Mouse (Mus musculus) embryonic facial prominence, embryonic 12.5 days (tissue): ENCODE data around the gene Gtpbp3. TPM values are rescaled to one million over a fixed set of nuclear protein-coding genes. Genes with fewer than 3 reads are reported as not detected.
"Not testable (repeated sequence)": the region's sequence is repeated elsewhere in the genome, so short reads cannot be mapped to it uniquely, and the experiment has no call there.

ENCODE experiments used
- ATAC-seq: fragments of 200-750 bp; cut with Nextera tagmentation; 2 replicates; pipeline ENCODE4 v1.8.0; 2017; ENCODE audit not compliant: insufficient number of reproducible peaks, insufficient read depth, low FRiP score, low TSS enrichment
- H3K27ac ChIP-seq: fragments of 300-500 bp; sonication (generic); 2 replicates; pipeline ENCODE4 v1.5.1; 2016; ENCODE audit warnings: mild to moderate bottlenecking
- H3K27me3 ChIP-seq: fragments of 300-500 bp; sonication (generic); 2 replicates; pipeline ENCODE4 v1.6.1; 2016; ENCODE audit warnings: mild to moderate bottlenecking, moderate library complexity
- H3K36me3 ChIP-seq: fragments of 300-500 bp; sonication (generic); 2 replicates; pipeline ENCODE4 v1.6.1; 2016; ENCODE audit warnings: mild to moderate bottlenecking
- H3K4me1 ChIP-seq: fragments of 300-500 bp; sonication (generic); 2 replicates; pipeline ENCODE4 v1.6.1; 2016
- H3K4me2 ChIP-seq: fragments of 300-500 bp; sonication (generic); replicated peaks from 2 replicates; pipeline ENCODE4 v1.6.1; 2016; ENCODE audit warnings: mild to moderate bottlenecking, moderate library complexity
- H3K4me3 ChIP-seq: fragments of 300-500 bp; sonication (generic); 2 replicates; pipeline ENCODE4 v1.5.1; 2016; ENCODE audit warnings: mild to moderate bottlenecking
- H3K9ac ChIP-seq: fragments of 300-500 bp; sonication (generic); 2 replicates; pipeline ENCODE4 v1.6.1; 2016; ENCODE audit warnings: mild to moderate bottlenecking, moderate library complexity
- H3K9me3 ChIP-seq: fragments of 300-500 bp; sonication (generic); 2 replicates; pipeline ENCODE4 v1.6.1; 2016; ENCODE audit warnings: mild to moderate bottlenecking, moderate library complexity
- WGBS: fragments of 180-500 bp; shearing (Covaris S2); methylation state at CpG from one replicate; pipeline ENCODE4 v1.1.7; 2016; 5-methylcytosine and 5-hydroxymethylcytosine counted together
- polyA plus RNA-seq: library from polyadenylated mRNA; unstranded; fragments of >200 nt; fragmentation: Nextera tagmentation; extraction: Ambion mirVana; gene quantifications from 2 replicates; pipeline ENCODE4 v1.2.1, GENCODE M21; 2016

The Gtpbp3 gene
- polyA plus RNA-seq, 1 experiment from 2014 or later = 23.0 TPM

GRCm38 (mm10) chr8:71526272-71526671, 38.4 kb downstream of the Gtpbp3 start:
- H3K27ac ChIP-seq = no peak overlapping the region
- no peak overlapping the region for H3K4me3 ChIP-seq

DNA sequence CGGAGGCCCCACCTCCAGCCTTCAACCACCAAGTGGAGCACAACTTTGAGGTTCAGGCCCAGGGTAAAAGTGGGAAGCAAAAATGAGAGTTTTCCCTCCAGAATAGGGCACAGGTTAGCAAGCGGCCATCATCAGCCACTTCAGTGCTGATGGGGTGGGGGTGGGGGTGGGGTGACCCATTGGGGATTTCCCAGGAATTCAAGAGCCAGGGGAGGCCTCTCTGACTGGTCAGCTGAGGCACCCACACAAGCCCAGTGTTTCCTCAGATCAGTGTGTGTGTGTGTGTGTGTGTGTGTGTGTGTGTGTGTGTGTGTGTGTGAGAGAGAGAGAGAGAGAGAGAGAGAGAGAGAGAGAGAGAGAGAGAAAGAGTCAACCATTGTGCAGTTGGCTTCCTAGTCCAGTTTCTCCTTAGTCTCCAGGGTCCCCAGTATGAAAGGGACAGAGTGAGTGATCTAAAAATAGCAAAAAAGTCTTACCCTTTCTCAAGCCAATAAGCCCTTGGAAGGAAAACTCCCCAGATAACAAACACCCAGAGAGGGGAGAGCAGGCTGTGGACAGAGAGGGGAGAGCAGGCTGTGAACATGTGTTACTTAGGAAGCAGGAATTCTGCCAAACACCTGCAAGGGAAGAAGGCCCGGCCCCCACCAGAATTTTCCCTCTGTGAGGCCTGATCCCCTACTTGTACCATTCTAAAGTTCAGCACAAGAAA, 39.4 kb downstream of the Gtpbp3 start:
- peaks cover 38% of the 10 kb centered on the region for H3K27me3 ChIP-seq
- peaks cover 7% of the 10 kb centered on the region; the same call in 1 of the 2 replicates for H3K4me1 ChIP-seq
- 0 out of 2 replicates have a peak overlapping the region, but pooled peaks have one; percentile 25 for H3K27ac ChIP-seq
- no peak overlapping the region for H3K9ac ChIP-seq
- no peaks in the 10 kb centered on the region for H3K36me3 ChIP-seq
- H3K9me3 ChIP-seq = no peaks in the 10 kb centered on the region
- no peak overlapping the region for H3K4me3 ChIP-seq
- ATAC-seq = no peak
- WGBS = 49% methylated on average over 3 of the region's 3 CpGs
- H3K4me2 ChIP-seq = no peak overlapping the region

More at GRCm38 (mm10) chr8:71526272-71526671, 38.4 kb downstream of the Gtpbp3 start:
- Histone ChIP-seq H3K4me2 (no peak overlapping the region), H3K9me3 (no peaks in the 10 kb centered on the region), H3K27me3 (peaks cover 38% of the 10 kb centered on the region), H3K9ac (no peak overlapping the region), H3K4me1 (peaks cover 10% of the 10 kb centered on the region; the same call in 1 of the 2 replicates), H3K36me3 (no peaks in the 10 kb centered on the region)
- WGBS = 8% methylated on average over 6 of the region's 6 CpGs
- no peak for ATAC-seq

DNA sequence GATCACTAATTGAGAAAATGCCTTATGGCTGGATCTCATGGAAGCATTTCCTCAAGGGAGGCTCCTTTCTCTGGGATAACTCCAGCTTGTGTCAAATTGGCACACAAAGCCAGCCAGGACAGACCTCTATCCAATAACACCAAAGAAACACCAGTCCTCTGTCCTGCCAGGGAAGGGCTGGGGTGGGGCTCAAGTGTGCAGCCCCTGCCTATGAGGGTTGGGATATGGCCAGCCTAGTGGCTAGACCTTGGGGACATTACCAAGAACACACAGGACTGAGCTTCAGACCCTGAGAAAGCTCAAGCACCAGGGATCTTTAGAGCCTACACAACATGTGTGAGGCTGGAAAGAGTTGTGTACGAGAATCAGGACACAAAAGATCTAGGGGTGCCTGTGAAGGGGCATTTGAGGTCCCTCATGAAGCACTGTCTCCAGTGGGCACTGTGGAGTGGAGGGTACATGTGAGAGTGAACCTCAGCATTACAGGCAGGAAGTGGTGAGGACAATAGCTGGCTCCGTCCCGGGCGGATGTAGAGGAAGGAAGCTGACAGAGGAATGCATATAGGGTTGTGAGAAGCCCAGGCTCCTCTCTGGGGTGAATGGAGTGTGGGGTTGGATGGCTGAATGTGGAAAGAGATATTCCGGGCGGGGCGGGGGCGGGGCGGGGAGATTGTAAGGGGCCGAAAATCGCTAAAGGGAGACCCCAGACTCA, 40.6 kb downstream of the Gtpbp3 start:
- H3K36me3 ChIP-seq = no peaks in the 10 kb centered on the region
- 69% methylated on average over 11 of the region's 11 CpGs for WGBS
- peak overlapping the region; percentile 61; the same call in 1 of the 2 replicates for H3K27ac ChIP-seq
- H3K9me3 ChIP-seq = no peaks in the 10 kb centered on the region
- peaks cover 7% of the 10 kb centered on the region; the same call in 1 of the 2 replicates for H3K4me1 ChIP-seq
- H3K4me3 ChIP-seq = no peak overlapping the region
- no peak overlapping the region for H3K4me2 ChIP-seq
- H3K27me3 ChIP-seq = peaks cover 36% of the 10 kb centered on the region
- ATAC-seq = no peak
- H3K9ac ChIP-seq = no peak overlapping the region

GRCm38 (mm10) chr8:71530735-71531467, 43.0 kb downstream of the Gtpbp3 start:
- H3K9me3 ChIP-seq, ATAC-seq, H3K4me2 ChIP-seq, H3K27ac ChIP-seq, H3K4me1 ChIP-seq, H3K4me3 ChIP-seq, H3K9ac ChIP-seq, H3K36me3 ChIP-seq: not testable (repeated sequence)
- peaks cover 16% of the 10 kb centered on the region for H3K27me3 ChIP-seq
- WGBS = 59% methylated on average over 6 of the region's 12 CpGs

DNA sequence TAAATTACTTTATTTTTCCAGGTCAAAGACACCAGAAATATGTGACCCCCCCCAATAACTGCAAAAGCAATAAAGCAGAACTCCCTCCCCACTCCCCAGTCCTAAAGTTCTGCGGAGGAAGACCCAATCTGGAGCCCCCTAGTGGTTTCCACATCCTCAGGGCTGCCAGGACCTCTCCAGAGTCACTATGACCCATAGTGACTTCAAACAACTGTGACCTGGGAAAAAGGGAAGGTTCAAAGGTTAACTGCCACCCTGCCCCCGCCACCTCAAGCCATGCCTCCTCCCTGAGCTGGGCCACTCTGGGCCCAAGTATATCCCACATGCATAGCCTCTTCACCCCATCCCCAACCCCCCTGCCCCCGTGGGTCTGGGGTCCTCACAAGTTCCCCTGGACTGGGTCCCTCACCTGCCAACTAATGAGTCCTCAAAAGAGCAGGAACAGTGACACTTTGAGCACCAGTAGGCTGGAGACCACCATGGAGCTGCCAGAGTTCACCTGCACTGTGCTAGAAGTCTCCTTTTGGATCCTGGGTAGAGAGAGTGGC, 46.4 kb downstream of the Gtpbp3 start:
- peaks cover 5% of the 10 kb centered on the region for H3K4me1 ChIP-seq
- H3K4me3 ChIP-seq = no peak overlapping the region
- no peak overlapping the region for H3K9ac ChIP-seq
- H3K9me3 ChIP-seq = no peaks in the 10 kb centered on the region
- H3K36me3 ChIP-seq = no peaks in the 10 kb centered on the region
- ATAC-seq = no peak
- no peak overlapping the region for H3K4me2 ChIP-seq
- WGBS = 33% methylated on average over 3 of the region's 3 CpGs
- 0 out of 2 replicates have a peak, but pooled peaks cover 8% of the 10 kb centered on the region for H3K27me3 ChIP-seq
- H3K27ac ChIP-seq = no peak overlapping the region

DNA sequence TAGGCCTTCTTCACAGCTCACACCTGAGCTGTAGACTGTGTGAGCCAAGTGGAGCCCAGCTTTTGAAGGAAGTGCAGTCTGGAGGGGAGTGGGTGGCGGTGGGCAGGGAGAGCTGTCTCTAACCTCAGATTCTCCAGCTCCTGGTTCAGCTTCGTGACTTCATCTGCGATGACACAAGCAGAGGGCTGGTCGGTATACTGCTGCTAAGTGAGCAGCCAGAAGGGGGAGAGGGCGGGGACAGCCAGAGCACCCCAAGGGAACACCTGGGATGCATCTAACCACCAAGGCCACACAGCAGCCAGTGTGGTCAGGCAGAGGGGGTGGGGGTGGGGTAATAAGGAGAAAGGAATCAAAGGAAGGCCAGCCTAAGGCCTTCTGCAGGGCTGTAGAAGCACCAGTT, 47.8 kb downstream of the Gtpbp3 start:
- H3K9ac ChIP-seq = no peak overlapping the region
- WGBS = 65% methylated on average over 5 of the region's 5 CpGs
- H3K9me3 ChIP-seq = no peaks in the 10 kb centered on the region
- no peak overlapping the region for H3K27ac ChIP-seq
- no peak overlapping the region for H3K4me2 ChIP-seq
- no peak overlapping the region for H3K4me3 ChIP-seq
- 0 out of 2 replicates have a peak, but pooled peaks cover 9% of the 10 kb centered on the region for H3K27me3 ChIP-seq
- H3K36me3 ChIP-seq = no peaks in the 10 kb centered on the region
- peaks cover 5% of the 10 kb centered on the region for H3K4me1 ChIP-seq
- no peak for ATAC-seq

- Histone ChIP-seq H3K4me2 (peak within 1 kb of the TSS; percentile 51), H3K27ac (no peak within 1 kb of the TSS), H3K9ac (no peak within 1 kb of the TSS), H3K9me3 (no peaks in the 10 kb centered on the region), H3K27me3 (0 out of 2 replicates have a peak, but pooled peaks cover 9% of the 10 kb centered on the region), H3K4me1 (peaks cover 5% of the 10 kb centered on the region), H3K36me3 (no peaks in the 10 kb centered on the region), H3K4me3 (peak within 1 kb of the TSS; percentile 37)
- 2% methylated on average over 37 of the region's 37 CpGs for WGBS
- peak; percentile 31; the same call in 1 of the 2 replicates for ATAC-seq
These were observed 49.3 kb downstream of the Gtpbp3 start, which contains the start of gene Bst2 for GRCm38 (mm10) chr8:71537028-71537867. Bst2 (minus strand) TSS chr8:71537456.

GRCm38 (mm10) chr8:71542632-71543343, 54.9 kb downstream of the Gtpbp3 start, which contains the start of gene Mvb12a:
Mvb12a (plus strand) TSS chr8:71542922.
- Histone ChIP-seq H3K4me1 (peaks cover 11% of the 10 kb centered on the region), H3K9ac (peak within 1 kb of the TSS; percentile 87), H3K4me2 (peak within 1 kb of the TSS; percentile 89), H3K36me3 (peaks cover 25% of the 10 kb centered on the region), H3K27me3 (0 out of 2 replicates have a peak, but pooled peaks cover 3% of the 10 kb centered on the region), H3K4me3 (peak within 1 kb of the TSS; percentile 91), H3K9me3 (no peaks in the 10 kb centered on the region), H3K27ac (0 out of 2 replicates have a peak within 1 kb of the TSS, but pooled peaks have one; percentile 33)
- WGBS = under 1% methylated on average over 54 of the region's 55 CpGs
- peak; percentile 87 for ATAC-seq

GRCm38 (mm10) chr8:71543755-71544154, 55.9 kb downstream of the Gtpbp3 start:
- H3K9ac ChIP-seq = peak overlapping the region; percentile 87; the same call in 1 of the 2 replicates
- H3K4me2 ChIP-seq = peak overlapping the region; percentile 89
- H3K4me1 ChIP-seq = peaks cover 8% of the 10 kb centered on the region
- H3K9me3 ChIP-seq = no peaks in the 10 kb centered on the region
- ATAC-seq = no peak
- H3K4me3 ChIP-seq = peak overlapping the region; percentile 91
- H3K27ac ChIP-seq = no peak overlapping the region
- H3K27me3 ChIP-seq = 0 out of 2 replicates have a peak, but pooled peaks cover 3% of the 10 kb centered on the region
- H3K36me3 ChIP-seq = peaks cover 32% of the 10 kb centered on the region
- 87% methylated on average over 9 of the region's 9 CpGs for WGBS

DNA sequence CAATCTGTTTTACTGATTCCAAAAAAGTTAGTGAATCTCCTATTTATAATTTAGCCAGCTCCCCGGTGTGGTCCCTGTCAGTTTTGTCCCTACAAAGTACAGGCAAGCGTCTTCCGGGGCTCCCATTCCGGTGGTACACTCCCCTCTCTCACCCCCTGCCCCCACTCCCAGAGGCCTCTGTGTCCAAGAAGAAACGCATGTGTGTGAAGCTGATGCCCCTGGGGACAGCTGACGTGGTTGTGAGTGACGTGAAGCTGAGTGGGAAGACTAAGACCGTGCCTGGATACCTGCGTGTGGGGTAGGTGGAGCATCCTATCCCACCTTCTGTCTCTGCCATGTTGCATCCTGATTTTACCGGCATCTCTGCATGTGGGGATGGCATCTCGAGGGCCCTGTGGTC, 57.1 kb downstream of the Gtpbp3 start:
- no peaks in the 10 kb centered on the region for H3K27me3 ChIP-seq
- WGBS = 88% methylated on average over 11 of the region's 11 CpGs

More for the DNA sequence above, 57.1 kb downstream of the Gtpbp3 start:
- H3K27ac ChIP-seq = no peak overlapping the region
- no peak overlapping the region for H3K9ac ChIP-seq
- no peaks in the 10 kb centered on the region for H3K9me3 ChIP-seq
- no peak overlapping the region for H3K4me2 ChIP-seq
- peaks cover 32% of the 10 kb centered on the region for H3K36me3 ChIP-seq
- no peak overlapping the region for H3K4me3 ChIP-seq
- ATAC-seq = no peak
- peaks cover 8% of the 10 kb centered on the region for H3K4me1 ChIP-seq
